Mouse (Mus musculus) C2C12 (cell line): ENCODE data around the gene Cx3cl1. TPM values are rescaled to one million over a fixed set of nuclear protein-coding genes. Genes with fewer than 3 reads are reported as not detected.

ENCODE experiments used
- H3K27me3 ChIP-seq: one replicate; pipeline ENCODE4 v1.6.1; 2011; ENCODE audit not compliant: control insufficient read depth, insufficient read depth, insufficient read length
- H3K36me3 ChIP-seq: one replicate; pipeline ENCODE4 v1.6.1; 2011; ENCODE audit not compliant: control insufficient read depth, insufficient read depth
- H3K4me3 ChIP-seq: one replicate; pipeline ENCODE4 v1.5.1; 2011; ENCODE audit warnings: mild to moderate bottlenecking, control low read depth; ENCODE audit not compliant: poor library complexity, insufficient read depth, severe bottlenecking
- H3K79me2 ChIP-seq: one replicate; pipeline ENCODE4 v1.6.1; 2011; ENCODE audit not compliant: control insufficient read depth, insufficient read depth
- H3K79me3 ChIP-seq: one replicate; pipeline ENCODE4 v1.6.1; 2011; ENCODE audit warnings: low read depth, control low read depth
- H3ac ChIP-seq: one replicate; pipeline ENCODE3; 2011; ENCODE audit warnings: low read depth; ENCODE audit not compliant: control insufficient read depth, insufficient read length
- CEBPB ChIP-seq: IDR thresholded peaks from one replicate; pipeline ENCODE4 v1.6.1; 2011; ENCODE audit warnings: low read depth, mild to moderate bottlenecking, control low read depth, moderate library complexity
- CTCF ChIP-seq: IDR thresholded peaks from one replicate; pipeline ENCODE4 v1.5.1; 2011; ENCODE audit not compliant: control insufficient read depth, insufficient read depth, insufficient read length
- FOSL1 ChIP-seq: IDR thresholded peaks from one replicate; pipeline ENCODE4 v1.8.0; 2011; ENCODE audit warnings: mild to moderate bottlenecking, low read length; ENCODE audit not compliant: poor library complexity, insufficient read depth, severe bottlenecking
- MAX ChIP-seq: IDR thresholded peaks from one replicate; pipeline ENCODE4 v1.6.1; 2011; ENCODE audit warnings: mild to moderate bottlenecking, control low read depth
- MYOD1 ChIP-seq: IDR thresholded peaks from one replicate; pipeline ENCODE4 v1.6.1; 2011; ENCODE audit warnings: low read depth; ENCODE audit not compliant: control insufficient read depth, insufficient read length
- MYOG ChIP-seq: IDR thresholded peaks from one replicate; pipeline ENCODE4 v1.6.1; 2011; ENCODE audit not compliant: control insufficient read depth, insufficient read length; ENCODE audit errors: extremely low read depth
- USF1 ChIP-seq: IDR thresholded peaks from one replicate; pipeline ENCODE4 v1.6.1; 2011; ENCODE audit warnings: low read depth, mild to moderate bottlenecking, control low read depth, moderate library complexity
- polyA plus RNA-seq: library from polyadenylated mRNA; unstranded; fragments of >200 nt; fragmentation: generic; extraction: Trizol; gene quantifications from one replicate; pipeline ENCODE4 v1.2.1, GENCODE M21; 2012; ENCODE audit warnings: missing spikeins

Cx3cl1 gene
- polyA plus RNA-seq, 1 experiment = 12.5 TPM

DNA sequence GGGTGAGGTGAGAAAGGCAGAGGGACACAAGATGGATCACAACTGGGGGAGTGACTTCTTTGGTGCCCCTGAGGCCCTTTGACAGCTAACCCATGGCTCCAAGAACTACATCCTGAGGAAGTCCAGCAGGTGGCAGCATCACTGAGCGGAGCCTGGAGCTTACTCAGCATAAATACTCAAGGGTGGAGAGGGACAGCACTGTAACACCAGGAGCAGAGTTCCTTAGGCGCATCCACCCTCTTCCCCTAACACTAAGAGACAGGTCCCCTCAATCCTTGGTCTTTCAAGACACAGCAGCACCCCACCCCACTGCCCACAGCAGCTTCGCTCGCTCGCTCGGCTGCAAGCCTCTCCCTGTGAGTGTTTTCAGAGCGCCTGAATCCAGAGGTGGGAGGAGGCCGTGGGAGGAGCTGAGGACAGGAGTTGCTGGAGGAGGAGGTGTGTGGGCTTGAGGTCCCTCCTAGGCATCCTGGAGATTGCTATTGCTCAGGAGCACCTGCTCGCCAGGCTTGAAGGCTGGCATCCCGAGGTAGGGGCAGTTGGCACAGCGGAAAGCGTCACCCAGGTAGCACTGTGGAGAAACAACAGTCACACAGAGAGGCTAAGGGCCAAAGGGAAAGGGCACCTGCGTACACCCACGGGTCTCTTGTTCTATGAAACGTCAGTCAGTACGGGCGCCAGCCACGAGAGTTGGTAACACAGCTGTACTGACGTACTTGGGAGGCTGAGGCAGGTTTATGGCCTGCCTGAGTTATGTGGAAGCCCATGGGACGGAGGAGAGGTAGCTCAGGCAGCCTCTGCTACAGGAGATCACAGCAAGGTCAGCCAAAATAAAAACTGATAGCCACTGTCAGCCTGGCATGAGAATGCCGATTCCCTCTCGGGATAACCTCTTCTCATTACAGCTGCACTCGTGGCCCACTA, 51.1 kb downstream of the Cx3cl1 start:
- Histone ChIP-seq H3K79me2 (no peaks in the 10 kb centered on the region), H3ac (no peak overlapping the region), H3K79me3 (no peaks in the 10 kb centered on the region), H3K4me3 (no peak overlapping the region), H3K27me3 (no peaks in the 10 kb centered on the region), H3K36me3 (peaks cover 88% of the 10 kb centered on the region)
- TF ChIP-seq CTCF (peak; percentile 15), FOSL1 (no peak)

- Histone ChIP-seq H3K36me3 (peaks cover 90% of the 10 kb centered on the region), H3K4me3 (no peak overlapping the region), H3K79me2 (peaks cover 8% of the 10 kb centered on the region), H3ac (no peak overlapping the region), H3K27me3 (no peaks in the 10 kb centered on the region), H3K79me3 (peaks cover 4% of the 10 kb centered on the region)
- TF ChIP-seq FOSL1 (no peak), CEBPB (no peak), MYOD1 (no peak), USF1 (no peak), CTCF (no peak), MAX (no peak), MYOG (no peak)
Observed at GRCm38 (mm10) chr8:94825170-94825569, 53.4 kb downstream of the Cx3cl1 start.

DNA sequence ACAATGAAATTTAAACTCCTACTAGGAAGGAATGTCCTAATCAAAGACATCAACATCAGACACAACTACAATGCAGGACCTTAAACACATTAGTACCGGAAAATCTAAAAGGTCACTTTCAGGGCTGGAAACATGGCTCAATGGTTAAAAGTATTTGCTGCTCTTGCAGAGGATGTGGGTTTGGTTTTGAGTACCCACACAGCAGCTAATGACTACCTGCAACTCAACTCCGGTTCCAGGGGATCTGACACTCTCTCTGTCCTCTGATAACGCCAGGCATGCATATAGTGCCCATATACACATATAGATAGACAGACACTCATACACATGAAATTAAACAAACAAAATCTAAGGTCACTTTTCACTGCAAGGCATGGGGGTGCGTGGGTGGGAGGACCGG, 54.4 kb downstream of the Cx3cl1 start:
- Histone ChIP-seq H3K79me2 (peaks cover 18% of the 10 kb centered on the region), H3K79me3 (peaks cover 4% of the 10 kb centered on the region), H3K4me3 (no peak overlapping the region), H3K36me3 (peaks cover 83% of the 10 kb centered on the region), H3K27me3 (no peaks in the 10 kb centered on the region), H3ac (no peak overlapping the region)
- no peak for TF ChIP-seq CTCF
- TF ChIP-seq CEBPB = no peak
- no peak for TF ChIP-seq MAX
- TF ChIP-seq FOSL1 = no peak
- TF ChIP-seq MYOD1 = no peak
- no peak for TF ChIP-seq USF1
- no peak for TF ChIP-seq MYOG

GRCm38 (mm10) chr8:94828284-94828683, 56.5 kb downstream of the Cx3cl1 start:
- Histone ChIP-seq H3K79me3 (peaks cover 21% of the 10 kb centered on the region), H3ac (no peak overlapping the region), H3K36me3 (peaks cover 82% of the 10 kb centered on the region), H3K79me2 (peaks cover 38% of the 10 kb centered on the region), H3K27me3 (no peaks in the 10 kb centered on the region), H3K4me3 (no peak overlapping the region)
- no peak for TF ChIP-seq MAX
- TF ChIP-seq CEBPB = no peak
- no peak for TF ChIP-seq MYOG
- no peak for TF ChIP-seq FOSL1
- no peak for TF ChIP-seq USF1
- no peak for TF ChIP-seq CTCF
- no peak for TF ChIP-seq MYOD1

Other genes starting within 250 kb of the Cx3cl1 start
- 59.9 TPM for gene Cpne2, start 239.0 kb upstream of the Cx3cl1 start, polyA plus RNA-seq
- 6.5 TPM for gene Rspry1, start 170.1 kb upstream of the Cx3cl1 start, polyA plus RNA-seq
- gene Fam192a, start 170.0 kb upstream of the Cx3cl1 start, polyA plus RNA-seq = 23.6 TPM
- 65.5 TPM for gene Arl2bp, start 105.4 kb upstream of the Cx3cl1 start, polyA plus RNA-seq
- gene Pllp, start 75.7 kb upstream of the Cx3cl1 start, polyA plus RNA-seq = 0.07 TPM
- gene Ccl22, start 26.4 kb upstream of the Cx3cl1 start, polyA plus RNA-seq = not detected
- 0.55 TPM for gene Ccl17, start 38.4 kb downstream of the Cx3cl1 start, polyA plus RNA-seq
- gene Coq9, start 66.3 kb downstream of the Cx3cl1 start, polyA plus RNA-seq = 44.0 TPM
- gene Ciapin1, start 66.3 kb downstream of the Cx3cl1 start, polyA plus RNA-seq = 115 TPM
- 124 TPM for gene Polr2c, start 85.4 kb downstream of the Cx3cl1 start, polyA plus RNA-seq
- gene Dok4, start 104.3 kb downstream of the Cx3cl1 start, polyA plus RNA-seq = 6.7 TPM
- 28.1 TPM for gene Ccdc102a, start 146.1 kb downstream of the Cx3cl1 start, polyA plus RNA-seq
- gene Adgrg5, start 151.7 kb downstream of the Cx3cl1 start, polyA plus RNA-seq = 0.18 TPM
- 2.8 TPM for gene Adgrg1, start 202.7 kb downstream of the Cx3cl1 start, polyA plus RNA-seq
- gene Adgrg3, start 245.7 kb downstream of the Cx3cl1 start, polyA plus RNA-seq = 19.4 TPM